Mouse (Mus musculus) neural tube, embryonic 15.5 days (tissue): Measurements from ENCODE around the gene Csnk1g1. TPM values are rescaled to one million over a fixed set of nuclear protein-coding genes. Genes with fewer than 3 reads are reported as not detected.

Experiments used
- ATAC-seq: fragments of 200-750 bp; cut with Nextera tagmentation; 2 replicates; pipeline ENCODE4 v1.8.0; 2017; ENCODE audit warnings: mild to moderate bottlenecking, moderate TSS enrichment, moderate library complexity; ENCODE audit not compliant: low FRiP score
- H3K27ac ChIP-seq: fragments of 300-500 bp; sonication (generic); replicated peaks from 2 replicates; pipeline ENCODE4 v1.5.1; 2015; ENCODE audit warnings: mild to moderate bottlenecking, inconsistent platforms
- H3K27me3 ChIP-seq: fragments of 300-500 bp; sonication (generic); replicated peaks from 2 replicates; pipeline ENCODE4 v1.6.1; 2015; ENCODE audit warnings: inconsistent platforms
- H3K36me3 ChIP-seq: fragments of 300-500 bp; sonication (generic); 2 replicates; pipeline ENCODE4 v1.6.1; 2015; ENCODE audit warnings: inconsistent platforms
- H3K4me1 ChIP-seq: fragments of 300-500 bp; sonication (generic); 2 replicates; pipeline ENCODE4 v1.6.1; 2015; ENCODE audit warnings: inconsistent platforms
- H3K4me2 ChIP-seq: fragments of 300-500 bp; sonication (generic); 2 replicates; pipeline ENCODE4 v1.6.1; 2015; ENCODE audit warnings: inconsistent platforms, mild to moderate bottlenecking, moderate library complexity
- H3K4me3 ChIP-seq: fragments of 300-500 bp; sonication (generic); replicated peaks from 2 replicates; pipeline ENCODE4 v1.5.1; 2015; ENCODE audit warnings: mild to moderate bottlenecking, inconsistent platforms
- H3K9ac ChIP-seq: fragments of 300-500 bp; sonication (generic); replicated peaks from 2 replicates; pipeline ENCODE4 v1.6.1; 2015; ENCODE audit warnings: mild to moderate bottlenecking, inconsistent platforms
- H3K9me3 ChIP-seq: fragments of 300-500 bp; sonication (generic); replicated peaks from 2 replicates; pipeline ENCODE4 v1.6.1; 2016; ENCODE audit warnings: inconsistent platforms
- WGBS: fragments of 180-500 bp; shearing (Covaris S2); methylation state at CpG from one replicate; pipeline ENCODE4 v1.1.7; 2015; ENCODE audit warnings: mixed read lengths; 5-methylcytosine and 5-hydroxymethylcytosine counted together
- polyA plus RNA-seq: library from polyadenylated mRNA; unstranded; fragments of >200 nt; fragmentation: Nextera tagmentation; extraction: Ambion mirVana; gene quantifications from 2 replicates; pipeline ENCODE4 v1.2.1, GENCODE M21; 2015

Gene Csnk1g1
- polyA plus RNA-seq, 1 experiment from 2014 or later, result 19.4 TPM

DNA sequence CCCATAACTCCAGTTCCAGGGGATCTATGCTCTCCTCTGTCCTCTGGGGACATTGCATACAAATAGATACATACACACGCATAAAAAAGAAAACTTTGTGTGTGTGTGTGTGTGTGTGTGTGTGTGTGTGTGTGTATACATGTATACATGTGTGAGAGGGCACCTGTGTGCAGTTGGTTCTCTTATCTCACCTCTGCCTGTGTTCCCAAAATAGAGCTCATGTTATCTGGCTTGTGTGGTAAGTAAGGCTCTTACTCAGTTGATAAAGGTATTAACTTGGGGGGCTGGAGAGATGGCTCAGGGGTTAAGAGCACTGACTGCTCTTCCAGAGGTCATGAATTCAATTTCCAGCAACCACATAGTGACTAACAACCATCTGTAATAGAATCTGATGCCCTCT lies 8.3 kb downstream of the Csnk1g1 start:
- Histone ChIP-seq H3K9ac (no peak overlapping the region), H3K36me3 (no peaks in the 10 kb centered on the region), H3K27me3 (no peaks in the 10 kb centered on the region), H3K4me3 (no peak overlapping the region), H3K4me1 (no peaks in the 10 kb centered on the region), H3K27ac (no peak overlapping the region), H3K4me2 (no peak overlapping the region), H3K9me3 (no peaks in the 10 kb centered on the region)
- no peak for ATAC-seq
- 85% methylated on average over 1 of the region's 1 CpGs for WGBS

DNA sequence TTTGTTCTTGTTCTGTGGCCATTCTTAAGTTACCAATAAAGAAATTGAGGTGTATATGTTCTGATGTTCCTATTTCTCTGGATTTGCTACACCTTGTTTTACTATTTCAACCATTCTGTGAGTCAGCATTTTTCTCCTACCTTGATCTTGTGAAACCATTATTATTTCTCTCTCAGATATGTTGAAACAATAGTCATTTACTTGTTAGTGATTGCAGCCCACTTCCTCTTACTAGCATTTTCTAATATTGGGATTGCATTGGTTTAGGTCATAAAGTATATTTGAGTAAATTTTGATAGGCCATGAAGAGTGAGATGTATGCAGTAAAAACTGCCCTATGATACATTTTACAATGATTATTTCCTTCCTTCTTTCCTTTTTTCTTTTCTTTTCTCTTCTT lies 19.7 kb downstream of the Csnk1g1 start:
- Histone ChIP-seq H3K9ac (no peak overlapping the region), H3K27me3 (no peaks in the 10 kb centered on the region), H3K4me2 (no peak overlapping the region), H3K36me3 (no peaks in the 10 kb centered on the region), H3K4me1 (no peaks in the 10 kb centered on the region), H3K9me3 (no peaks in the 10 kb centered on the region), H3K4me3 (no peak overlapping the region), H3K27ac (no peak overlapping the region)
- no peak for ATAC-seq

DNA sequence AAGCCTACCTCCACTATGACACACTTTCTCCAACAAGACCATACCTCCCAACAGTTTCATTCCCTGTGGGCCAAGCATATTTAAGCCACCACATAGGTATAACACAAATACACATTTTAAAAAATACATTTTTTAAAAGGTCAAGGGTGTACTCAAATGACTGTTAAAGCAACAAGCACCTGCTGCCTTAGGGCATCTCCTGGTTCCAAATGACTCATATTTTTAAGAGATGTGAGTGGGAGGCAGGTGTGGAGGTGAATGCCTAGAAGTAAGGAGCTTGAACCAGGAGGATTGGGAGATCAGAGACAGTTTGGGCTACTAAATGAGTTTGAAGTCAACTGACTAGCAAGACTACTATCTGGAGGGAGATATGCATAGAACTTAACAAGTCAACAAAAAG lies 21.1 kb downstream of the Csnk1g1 start:
- no peaks in the 10 kb centered on the region for H3K4me1 ChIP-seq
- no peak overlapping the region for H3K9ac ChIP-seq
- no peak overlapping the region for H3K27ac ChIP-seq
- H3K9me3 ChIP-seq, result no peaks in the 10 kb centered on the region
- no peaks in the 10 kb centered on the region for H3K36me3 ChIP-seq
- H3K27me3 ChIP-seq, result no peaks in the 10 kb centered on the region
- H3K4me2 ChIP-seq, result no peak overlapping the region
- no peak for ATAC-seq
- H3K4me3 ChIP-seq, result no peak overlapping the region

DNA sequence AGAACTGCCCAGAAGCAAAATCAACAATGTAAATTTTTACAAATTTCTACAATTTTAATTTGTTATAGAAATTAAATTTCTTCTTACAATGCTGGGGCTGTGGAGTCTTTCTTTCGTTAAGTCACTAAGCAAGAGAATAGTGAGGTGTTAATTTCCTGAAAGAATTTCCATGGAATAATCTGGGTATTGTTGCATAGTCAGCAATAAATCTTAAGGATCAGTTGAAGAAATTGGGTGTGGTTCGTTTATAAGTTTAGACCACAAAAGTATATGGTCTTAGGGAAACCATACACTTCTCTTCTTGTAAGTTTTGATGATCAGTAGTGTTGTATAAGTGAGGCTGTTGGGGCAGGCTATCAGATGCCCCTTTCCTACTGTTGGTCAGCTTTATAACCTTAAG lies 28.8 kb downstream of the Csnk1g1 start:
- no peaks in the 10 kb centered on the region for H3K9me3 ChIP-seq
- H3K4me3 ChIP-seq, result no peak overlapping the region
- no peaks in the 10 kb centered on the region for H3K36me3 ChIP-seq
- no peak overlapping the region for H3K27ac ChIP-seq
- no peak for ATAC-seq
- H3K4me2 ChIP-seq, result no peak overlapping the region
- H3K27me3 ChIP-seq, result no peaks in the 10 kb centered on the region
- no peaks in the 10 kb centered on the region for H3K4me1 ChIP-seq
- no peak overlapping the region for H3K9ac ChIP-seq
- 85% methylated on average over 2 of the region's 2 CpGs for WGBS

DNA sequence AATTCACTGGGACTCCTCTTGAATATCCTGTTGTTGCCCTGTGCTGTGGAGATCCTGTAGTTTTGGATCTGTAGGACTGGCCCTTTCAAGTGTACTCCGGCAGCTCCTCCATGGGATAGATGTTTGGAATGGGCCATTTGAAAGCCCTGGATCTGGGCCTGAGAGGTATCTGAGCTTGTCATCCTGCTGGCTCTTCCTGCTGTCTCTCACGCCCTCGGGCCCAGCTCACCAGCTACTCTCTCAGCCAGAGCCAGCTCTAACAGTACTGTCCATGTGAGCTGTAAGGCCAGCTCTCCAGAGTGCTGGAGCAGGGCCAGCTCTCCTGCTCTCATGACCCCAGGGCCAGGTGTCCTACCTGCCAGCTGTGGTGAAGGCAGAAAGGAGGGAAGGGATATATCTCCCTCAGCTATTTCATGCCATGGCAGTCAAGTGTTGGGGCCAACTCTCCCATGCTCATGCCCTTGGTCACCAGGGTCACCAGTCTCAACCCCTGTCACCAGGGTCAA lies 42.4 kb downstream of the Csnk1g1 start:
- 92% methylated on average over 3 of the region's 3 CpGs for WGBS
- no peak overlapping the region for H3K4me3 ChIP-seq
- H3K36me3 ChIP-seq, result no peaks in the 10 kb centered on the region
- H3K9ac ChIP-seq, result no peak overlapping the region
- no peak overlapping the region for H3K4me2 ChIP-seq
- H3K27ac ChIP-seq, result no peak overlapping the region
- H3K27me3 ChIP-seq, result no peaks in the 10 kb centered on the region
- no peak for ATAC-seq
- H3K9me3 ChIP-seq, result no peaks in the 10 kb centered on the region
- no peaks in the 10 kb centered on the region for H3K4me1 ChIP-seq

DNA sequence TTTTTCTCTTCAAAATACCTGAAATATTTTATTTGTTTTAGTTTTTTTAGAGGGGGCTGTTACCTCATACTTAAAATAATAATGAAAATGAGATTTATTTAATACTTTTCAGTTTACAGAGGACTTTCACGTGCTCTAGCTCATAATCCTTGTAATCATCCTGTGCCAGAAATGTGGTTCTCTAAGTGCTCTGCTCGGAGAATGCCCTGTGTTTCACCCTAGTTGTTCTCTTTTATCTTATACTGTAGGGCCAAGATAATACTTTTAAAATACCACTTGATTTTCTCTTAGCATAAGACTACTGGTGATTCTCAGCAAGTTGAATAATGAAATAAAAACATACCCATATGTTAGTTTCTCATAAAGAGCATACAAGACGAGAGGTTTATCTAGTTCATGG lies 61.3 kb downstream of the Csnk1g1 start:
- no peaks in the 10 kb centered on the region for H3K27me3 ChIP-seq
- H3K9ac ChIP-seq, result no peak overlapping the region
- WGBS, result 87% methylated on average over 3 of the region's 3 CpGs
- no peaks in the 10 kb centered on the region for H3K36me3 ChIP-seq
- H3K9me3 ChIP-seq, result no peaks in the 10 kb centered on the region
- no peak for ATAC-seq
- H3K4me3 ChIP-seq, result no peak overlapping the region
- H3K27ac ChIP-seq, result no peak overlapping the region
- H3K4me2 ChIP-seq, result no peak overlapping the region
- H3K4me1 ChIP-seq, result no peaks in the 10 kb centered on the region

DNA sequence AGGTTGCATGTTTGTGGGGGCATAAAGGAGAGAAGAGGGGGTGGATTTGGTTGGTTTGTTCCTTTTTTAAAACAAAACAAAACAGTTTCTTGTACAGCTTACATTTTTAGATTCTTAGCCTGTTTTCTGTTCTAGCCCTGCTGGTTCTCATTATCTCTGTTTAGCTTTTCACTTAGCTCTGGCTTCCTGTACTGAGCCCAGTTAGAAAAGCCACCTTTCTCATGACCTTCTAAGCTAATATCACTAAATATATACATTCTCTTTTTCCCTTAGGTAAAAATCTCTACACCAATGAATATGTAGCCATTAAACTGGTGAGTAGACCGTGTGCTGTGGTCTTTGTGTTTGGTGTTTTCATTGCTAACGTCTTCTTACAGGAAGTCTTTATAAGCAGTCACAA lies 64.5 kb downstream of the Csnk1g1 start:
- Histone ChIP-seq H3K9ac (no peak overlapping the region), H3K9me3 (no peaks in the 10 kb centered on the region), H3K4me2 (no peak overlapping the region), H3K27ac (no peak overlapping the region), H3K4me1 (no peaks in the 10 kb centered on the region), H3K27me3 (no peaks in the 10 kb centered on the region), H3K4me3 (no peak overlapping the region), H3K36me3 (no peaks in the 10 kb centered on the region)
- ATAC-seq, result no peak
- 79% methylated on average over 2 of the region's 2 CpGs for WGBS

DNA sequence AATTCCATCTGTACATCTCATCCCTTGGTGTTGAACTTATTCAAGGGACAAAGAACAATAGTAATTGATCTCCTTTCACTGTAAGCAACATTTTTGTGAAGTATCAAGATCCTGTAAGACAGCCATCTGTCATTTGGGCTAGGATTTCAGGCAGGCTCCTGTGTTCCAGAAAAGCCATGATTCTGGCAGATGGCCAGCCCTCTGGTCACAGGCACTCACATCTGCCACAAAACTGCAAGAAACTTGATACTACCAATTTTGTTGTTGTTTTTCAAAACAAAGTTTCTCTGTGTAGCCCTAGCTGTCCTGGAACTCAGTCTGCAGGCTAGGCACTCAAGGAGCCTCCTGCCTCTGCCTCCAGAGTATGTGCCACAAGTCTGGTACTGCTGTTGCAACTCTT lies 67.2 kb downstream of the Csnk1g1 start:
- Histone ChIP-seq H3K9ac (no peak overlapping the region), H3K27ac (no peak overlapping the region), H3K36me3 (no peaks in the 10 kb centered on the region), H3K27me3 (no peaks in the 10 kb centered on the region), H3K4me2 (no peak overlapping the region), H3K4me1 (no peaks in the 10 kb centered on the region), H3K9me3 (no peaks in the 10 kb centered on the region), H3K4me3 (no peak overlapping the region)
- ATAC-seq, result no peak

DNA sequence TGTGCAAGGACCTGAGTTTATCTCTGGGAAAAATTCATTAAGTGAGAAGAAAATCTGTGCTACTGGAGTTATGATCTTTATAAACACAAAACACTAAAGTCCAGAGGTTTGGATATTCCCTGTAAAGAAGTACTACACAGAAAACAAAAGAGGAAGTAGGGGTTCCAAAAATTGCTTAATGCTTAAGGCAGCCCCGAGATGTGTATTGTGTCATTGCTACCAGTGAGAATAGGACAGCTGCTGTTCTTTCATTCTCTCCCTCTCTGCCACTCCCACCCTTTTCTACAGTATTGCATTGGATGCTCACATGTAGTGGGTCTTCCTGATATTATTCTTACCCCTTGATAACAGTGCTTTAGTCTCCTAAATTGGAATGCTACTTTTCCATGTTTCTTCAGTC lies 74.1 kb downstream of the Csnk1g1 start:
- 79% methylated on average over 1 of the region's 1 CpGs for WGBS
- Histone ChIP-seq H3K4me1 (no peaks in the 10 kb centered on the region), H3K4me2 (no peak overlapping the region)

DNA sequence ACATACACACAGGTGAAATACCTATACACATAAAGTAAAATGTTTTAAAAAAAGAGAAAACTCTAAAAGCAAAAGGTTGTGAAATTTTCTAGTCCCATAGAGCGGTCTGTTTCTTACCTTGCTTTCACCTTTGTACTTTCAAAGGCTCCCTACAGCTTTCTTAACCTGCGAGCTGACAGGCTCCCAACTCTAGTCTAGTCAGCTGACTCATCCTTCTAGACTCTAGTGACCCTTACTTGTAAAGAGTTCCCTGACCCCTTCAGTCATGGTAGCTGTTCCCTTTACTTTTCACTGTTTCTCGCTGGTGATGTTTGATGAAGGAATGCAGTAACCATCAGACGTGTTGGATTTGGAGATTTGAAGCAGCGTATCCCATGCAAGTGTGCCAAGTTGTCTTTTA lies 78.3 kb downstream of the Csnk1g1 start:
- Histone ChIP-seq H3K36me3 (no peaks in the 10 kb centered on the region), H3K9ac (no peak overlapping the region), H3K4me2 (no peak overlapping the region), H3K4me1 (no peaks in the 10 kb centered on the region), H3K27ac (no peak overlapping the region), H3K4me3 (no peak overlapping the region), H3K27me3 (no peaks in the 10 kb centered on the region), H3K9me3 (no peaks in the 10 kb centered on the region)
- 91% methylated on average over 5 of the region's 5 CpGs for WGBS
- ATAC-seq, result no peak

More for the DNA sequence above, 74.1 kb downstream of the Csnk1g1 start:
- no peak overlapping the region for H3K9ac ChIP-seq
- ATAC-seq, result no peak
- H3K27ac ChIP-seq, result no peak overlapping the region
- no peak overlapping the region for H3K4me3 ChIP-seq
- H3K27me3 ChIP-seq, result no peaks in the 10 kb centered on the region
- no peaks in the 10 kb centered on the region for H3K36me3 ChIP-seq
- no peaks in the 10 kb centered on the region for H3K9me3 ChIP-seq

DNA sequence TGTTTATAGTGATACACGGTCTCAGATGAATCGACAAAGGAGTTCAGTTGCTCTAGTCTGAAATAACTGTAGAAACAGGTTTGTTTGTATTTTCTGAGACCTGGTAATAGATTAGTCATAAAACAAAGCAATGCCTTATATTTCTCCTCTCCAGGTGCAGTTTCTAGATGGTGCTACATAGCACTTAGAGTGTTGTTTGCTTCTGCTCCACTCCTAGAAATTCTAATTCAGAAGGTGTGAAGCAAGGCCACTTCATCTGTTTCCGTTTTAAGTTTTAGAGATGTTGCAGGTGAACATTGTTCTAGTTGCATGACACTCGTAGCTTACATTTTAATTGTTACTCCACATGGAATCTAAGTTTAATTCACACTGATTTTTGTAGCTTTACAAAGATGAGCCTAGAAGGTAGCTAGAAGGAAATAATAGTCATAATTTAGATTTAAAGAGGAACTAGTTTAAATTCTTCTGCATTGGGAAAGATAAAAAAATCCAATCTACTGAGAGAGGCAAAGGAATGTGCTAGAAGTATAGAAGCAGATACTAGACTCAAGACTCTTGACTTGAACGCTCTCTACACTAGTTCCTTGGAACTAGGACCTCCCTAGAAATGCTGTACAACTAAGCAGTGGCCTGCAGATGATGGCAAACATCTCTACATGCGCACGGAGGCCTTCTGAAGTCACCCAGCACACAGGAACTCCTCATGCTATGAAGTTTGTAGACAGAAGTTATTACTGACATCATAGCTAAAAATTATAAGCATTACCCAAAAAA lies 87.1 kb downstream of the Csnk1g1 start:
- 94% methylated on average over 7 of the region's 7 CpGs for WGBS
- Histone ChIP-seq H3K4me2 (no peak overlapping the region), H3K36me3 (no peaks in the 10 kb centered on the region), H3K27me3 (no peaks in the 10 kb centered on the region), H3K4me3 (no peak overlapping the region), H3K4me1 (peaks cover 3% of the 10 kb centered on the region; the same call in 1 of the 2 replicates), H3K9ac (no peak overlapping the region), H3K9me3 (no peaks in the 10 kb centered on the region), H3K27ac (no peak overlapping the region)
- ATAC-seq, result no peak

DNA sequence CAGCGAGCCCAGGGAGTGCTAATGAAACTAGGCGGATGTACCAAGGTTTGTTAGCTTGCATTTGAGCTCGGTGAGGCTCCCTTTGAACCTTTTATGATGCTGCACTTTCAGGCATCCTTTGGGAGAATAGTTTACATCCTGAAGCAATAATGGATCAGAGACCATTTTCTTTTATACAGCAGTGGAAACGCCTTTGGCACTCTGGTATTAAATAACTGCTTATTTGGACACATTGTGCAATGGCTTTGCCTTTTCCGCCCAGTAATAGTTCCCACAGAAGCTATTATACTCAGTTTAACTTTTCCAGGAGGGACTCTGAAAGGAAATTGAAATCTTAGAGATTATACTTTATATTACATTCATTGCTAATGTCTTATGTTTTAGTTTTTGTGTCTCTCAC lies 90.2 kb downstream of the Csnk1g1 start:
- Histone ChIP-seq H3K9me3 (no peaks in the 10 kb centered on the region), H3K9ac (no peak overlapping the region), H3K27ac (0 out of 2 replicates have a peak overlapping the region, but pooled peaks have one; percentile 23), H3K4me3 (no peak overlapping the region), H3K4me2 (no peak overlapping the region), H3K27me3 (no peaks in the 10 kb centered on the region), H3K36me3 (peaks cover 11% of the 10 kb centered on the region), H3K4me1 (peaks cover 3% of the 10 kb centered on the region; the same call in 1 of the 2 replicates)
- ATAC-seq, result peak; percentile 38; the same call in 1 of the 2 replicates
- 26% methylated on average over 5 of the region's 5 CpGs for WGBS
